Mouse (Mus musculus) liver, embryonic 14.5 days (tissue): ENCODE data around the gene Creb1. TPM values are rescaled to one million over a fixed set of nuclear protein-coding genes. Genes with fewer than 3 reads are reported as not detected.

Experiments used
- ATAC-seq: fragments of 200-750 bp; cut with Nextera tagmentation; 2 replicates; pipeline ENCODE4 v1.8.0; 2017; ENCODE audit warnings: moderate number of reproducible peaks, mild to moderate bottlenecking, moderate library complexity; ENCODE audit not compliant: insufficient read depth
- DNase-seq, 3 experiments: peaks; one replicate each; pipeline ENCODE4 v3.0.0-alpha.2; 2012 to 2013; ENCODE audit warnings: low read depth in 3 of 3, low spot score in 3 of 3
- H3K27ac ChIP-seq: fragments of 300-500 bp; sonication (generic); 2 replicates; pipeline ENCODE4 v1.5.1; 2014; ENCODE audit warnings: moderate library complexity, mild to moderate bottlenecking, control low read depth, inconsistent platforms
- H3K27me3 ChIP-seq: fragments of 300-500 bp; sonication (generic); 2 replicates; pipeline ENCODE4 v1.6.1; 2014; ENCODE audit warnings: mild to moderate bottlenecking, low read length, moderate library complexity; ENCODE audit not compliant: control insufficient read depth, insufficient read depth
- H3K36me3 ChIP-seq: fragments of 300-500 bp; sonication (generic); replicated peaks from 2 replicates; pipeline ENCODE4 v1.6.1; 2014; ENCODE audit warnings: low read depth; ENCODE audit not compliant: control insufficient read depth, insufficient read depth
- H3K4me1 ChIP-seq, 2 experiments: fragments of 200-500 bp in 1 of 2; fragments of 300-500 bp in 1 of 2; sonication (generic) in 1 of 2; replicated peaks; 2 replicates each; pipeline ENCODE4 v1.6.1; 2012 to 2014; ENCODE audit warnings: antibody characterized with exemption in 1 of 2, inconsistent platforms in 1 of 2, low read length in 1 of 2; ENCODE audit not compliant: control insufficient read depth in 2 of 2, insufficient read depth in 2 of 2
- H3K4me2 ChIP-seq: fragments of 300-500 bp; sonication (generic); 2 replicates; pipeline ENCODE4 v1.6.1; 2014; ENCODE audit warnings: low read depth, mild to moderate bottlenecking, control low read depth, moderate library complexity
- H3K4me3 ChIP-seq, 2 experiments: fragments of 200-500 bp in 1 of 2; fragments of 300-500 bp in 1 of 2; sonication (generic) in 1 of 2; 2 replicates each; pipeline ENCODE4 v1.5.1; 2012 to 2014; ENCODE audit warnings: low read depth in 2 of 2, low read length in 2 of 2, mild to moderate bottlenecking in 2 of 2, control low read depth in 1 of 2, inconsistent platforms in 1 of 2, moderate library complexity in 1 of 2; ENCODE audit not compliant: insufficient read depth in 1 of 2
- H3K9ac ChIP-seq: fragments of 300-500 bp; sonication (generic); replicated peaks from 2 replicates; pipeline ENCODE4 v1.6.1; 2014; ENCODE audit warnings: mild to moderate bottlenecking, control low read depth, moderate library complexity
- H3K9me3 ChIP-seq: fragments of 300-500 bp; sonication (generic); 2 replicates; pipeline ENCODE4 v1.6.1; 2016; ENCODE audit warnings: low read length, mixed read lengths; ENCODE audit not compliant: control insufficient read depth
- CTCF ChIP-seq: IDR thresholded peaks from 2 replicates; pipeline ENCODE4 v1.5.1; 2016; ENCODE audit warnings: antibody characterized with exemption, low read depth, control low read depth
- EP300 ChIP-seq: IDR thresholded peaks from 2 replicates; pipeline ENCODE4 v1.6.1; 2016; ENCODE audit warnings: antibody characterized with exemption, low read depth
- WGBS: fragments of 180-500 bp; shearing (Covaris S2); extraction: QIAGEN DNeasy Blood & Tissue Kit; methylation state at CpG from one replicate; pipeline ENCODE4 v1.1.7; 2014; ENCODE audit not compliant: insufficient replicate concordance; 5-methylcytosine and 5-hydroxymethylcytosine counted together
- polyA plus RNA-seq, 2 experiments: library from polyadenylated mRNA; depleted of rRNA in 1 of 2; stranded (reverse) in 1 of 2; unstranded in 1 of 2; fragments of >200 nt; fragmentation: Nextera tagmentation in 1 of 2; extraction: Ambion mirVana in 1 of 2; gene quantifications; 2 replicates each; pipeline versions ENCODE4 v1.2.1 to v1.2.3; 2012 to 2014

Creb1 gene
- polyA plus RNA-seq, 2 experiments, result 4.9 to 12.6 TPM

DNA sequence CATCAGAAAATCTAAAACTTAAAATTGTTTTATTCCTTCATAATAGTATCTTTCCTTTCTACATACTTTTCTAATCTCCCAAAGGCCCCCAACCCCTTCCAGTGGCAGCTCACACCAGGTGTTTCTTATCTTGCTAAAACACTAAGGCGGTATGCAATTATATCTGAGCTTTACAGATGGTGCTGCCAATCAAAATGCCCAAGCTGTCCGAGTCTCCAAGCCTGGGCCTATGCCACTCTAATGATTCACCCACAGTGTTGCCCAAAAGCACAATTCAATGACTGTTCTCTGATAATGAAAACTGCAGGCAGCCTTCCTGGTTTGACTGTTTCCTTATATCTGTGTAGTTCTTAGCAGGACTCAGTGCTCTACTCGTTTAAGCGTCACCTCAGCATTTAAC, 76.7 kb downstream of the Creb1 start:
- peak overlapping the region; percentile 41; the same call in 1 of the 2 replicates for H3K9ac ChIP-seq
- peak; percentile 85 for TF ChIP-seq EP300
- TF ChIP-seq CTCF, result no peak
- WGBS, result 17% methylated on average over 4 of the region's 4 CpGs
- no peaks in the 10 kb centered on the region for H3K9me3 ChIP-seq
- H3K4me1 ChIP-seq, result peaks cover 15 to 18% of the 10 kb centered on the region in 2 experiments
- no peaks in the 10 kb centered on the region for H3K27me3 ChIP-seq
- ATAC-seq (peak; percentile 91), DNase-seq (peak; percentile 57 to 71 (median 68))
- no peak overlapping the region for H3K4me3 ChIP-seq
- peak overlapping the region; percentile 70 for H3K27ac ChIP-seq
- peak overlapping the region; percentile 44 for H3K4me2 ChIP-seq
- peaks cover 3% of the 10 kb centered on the region for H3K36me3 ChIP-seq

GRCm38 (mm10) chr1:64609976-64610375, 77.5 kb downstream of the Creb1 start:
- TF ChIP-seq CTCF, result no peak
- TF ChIP-seq EP300, result no peak
- H3K4me1 ChIP-seq, result peaks cover 15 to 18% of the 10 kb centered on the region in 2 experiments
- peak overlapping the region; percentile 44; the same call in 1 of the 2 replicates for H3K4me2 ChIP-seq
- H3K27ac ChIP-seq, result peak overlapping the region; percentile 70
- DNase-seq, result no peak
- H3K9ac ChIP-seq, result no peak overlapping the region
- WGBS, result 80% methylated on average over 9 of the region's 9 CpGs
- H3K36me3 ChIP-seq, result peaks cover 3% of the 10 kb centered on the region
- no peak overlapping the region for H3K4me3 ChIP-seq
- H3K9me3 ChIP-seq, result no peaks in the 10 kb centered on the region
- ATAC-seq, result no peak
- H3K27me3 ChIP-seq, result no peaks in the 10 kb centered on the region

DNA sequence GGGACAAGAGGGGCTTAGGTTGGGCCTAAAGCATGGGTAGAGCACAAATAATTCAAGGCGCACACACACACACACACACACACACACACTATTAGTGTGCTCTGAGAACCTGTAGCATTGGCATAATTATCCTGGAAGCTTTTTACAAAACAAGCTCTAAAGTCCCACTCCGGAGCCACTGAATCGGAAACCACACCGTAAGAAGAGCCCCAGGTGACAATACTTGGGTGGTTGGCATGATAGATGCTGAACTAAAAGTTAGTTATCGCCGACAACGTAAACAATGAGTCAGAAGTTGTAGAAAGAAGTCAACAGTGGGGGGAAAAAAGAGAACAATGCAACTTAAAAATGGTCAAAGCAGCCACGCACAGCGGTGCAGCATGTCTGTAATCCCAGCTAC, 81.9 kb downstream of the Creb1 start:
- no peak overlapping the region for H3K9ac ChIP-seq
- no peak overlapping the region for H3K4me2 ChIP-seq
- DNase-seq (no peak), ATAC-seq (no peak)
- H3K36me3 ChIP-seq, result no peaks in the 10 kb centered on the region
- H3K27ac ChIP-seq, result no peak overlapping the region
- H3K4me1 ChIP-seq, result peaks cover 11 to 17% of the 10 kb centered on the region in 2 experiments
- WGBS, result 87% methylated on average over 9 of the region's 9 CpGs
- H3K9me3 ChIP-seq, result no peaks in the 10 kb centered on the region
- TF ChIP-seq CTCF (no peak), EP300 (no peak)
- no peaks in the 10 kb centered on the region for H3K27me3 ChIP-seq
- H3K4me3 ChIP-seq, result no peak overlapping the region

DNA sequence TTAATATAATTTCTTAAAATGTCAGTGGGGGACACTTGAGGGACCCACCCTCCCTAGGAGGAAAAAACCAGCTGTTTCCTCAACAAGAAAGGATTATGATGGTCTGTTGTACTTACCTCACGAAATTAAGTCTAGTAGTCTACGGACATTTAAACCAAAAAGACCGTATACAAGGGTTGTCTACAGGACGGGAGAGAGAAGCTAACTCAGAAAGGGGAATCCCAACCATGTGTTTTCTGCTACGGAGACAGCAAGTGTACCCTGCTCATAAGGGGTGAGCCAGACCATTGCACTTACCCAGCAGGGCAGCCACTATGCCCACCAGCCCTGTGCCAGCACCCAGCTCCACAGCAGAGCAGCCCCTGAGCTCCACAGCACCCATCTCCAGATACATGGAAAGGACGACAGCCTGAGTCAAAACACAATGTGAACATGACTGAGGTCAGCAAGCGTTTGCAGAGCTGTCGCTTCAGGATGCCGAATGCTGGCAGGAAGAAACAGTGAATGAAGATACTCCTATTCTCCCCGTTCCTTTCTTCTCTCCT, 82.4 kb downstream of the Creb1 start:
- no peak overlapping the region for H3K4me2 ChIP-seq
- 82% methylated on average over 10 of the region's 10 CpGs for WGBS
- no peak overlapping the region for H3K4me3 ChIP-seq

DNA sequence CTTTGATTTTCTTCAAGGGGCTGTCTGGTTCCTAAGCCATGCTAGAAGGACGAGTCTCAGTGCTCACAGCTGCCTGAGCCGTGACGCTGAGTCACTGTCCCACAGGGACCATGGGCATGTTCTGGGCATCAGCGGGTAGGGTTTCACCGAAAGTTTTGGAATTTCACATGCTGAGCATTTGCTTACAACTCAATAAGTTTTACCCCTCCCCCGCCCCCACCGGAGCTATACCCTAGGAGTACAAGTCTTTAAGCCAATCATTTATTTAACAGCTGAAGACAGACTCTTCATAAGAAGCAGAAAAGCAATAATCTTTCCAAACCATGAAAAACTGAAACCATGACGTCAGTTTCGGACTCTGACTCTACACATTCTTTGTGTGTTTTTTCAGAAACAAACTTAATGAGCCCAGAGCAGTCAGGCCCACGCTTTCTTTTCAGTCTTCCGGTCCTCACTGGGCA, 83.1 kb downstream of the Creb1 start:
- Histone ChIP-seq H3K9ac (no peak overlapping the region), H3K27me3 (no peaks in the 10 kb centered on the region), H3K4me2 (no peak overlapping the region), H3K36me3 (no peaks in the 10 kb centered on the region), H3K27ac (no peak overlapping the region), H3K9me3 (no peaks in the 10 kb centered on the region), H3K4me1 (peaks cover 3 to 8% of the 10 kb centered on the region in 2 experiments; a peak in 3 of 4 replicates), H3K4me3 (no peak overlapping the region)
- TF ChIP-seq EP300, result no peak
- 81% methylated on average over 11 of the region's 11 CpGs for WGBS
- DNase-seq, result no peak
- ATAC-seq, result no peak

More for the DNA sequence above, 82.4 kb downstream of the Creb1 start:
- TF ChIP-seq CTCF (no peak), EP300 (no peak)
- Histone ChIP-seq H3K9me3 (no peaks in the 10 kb centered on the region), H3K27ac (no peak overlapping the region), H3K4me1 (peaks cover 5 to 12% of the 10 kb centered on the region in 2 experiments), H3K9ac (no peak overlapping the region), H3K36me3 (no peaks in the 10 kb centered on the region), H3K27me3 (no peaks in the 10 kb centered on the region)
- no peak for DNase-seq
- ATAC-seq, result no peak
